Comparison of ENCODE assay signal across 9 mouse cellular contexts in the genomic region with DNA sequence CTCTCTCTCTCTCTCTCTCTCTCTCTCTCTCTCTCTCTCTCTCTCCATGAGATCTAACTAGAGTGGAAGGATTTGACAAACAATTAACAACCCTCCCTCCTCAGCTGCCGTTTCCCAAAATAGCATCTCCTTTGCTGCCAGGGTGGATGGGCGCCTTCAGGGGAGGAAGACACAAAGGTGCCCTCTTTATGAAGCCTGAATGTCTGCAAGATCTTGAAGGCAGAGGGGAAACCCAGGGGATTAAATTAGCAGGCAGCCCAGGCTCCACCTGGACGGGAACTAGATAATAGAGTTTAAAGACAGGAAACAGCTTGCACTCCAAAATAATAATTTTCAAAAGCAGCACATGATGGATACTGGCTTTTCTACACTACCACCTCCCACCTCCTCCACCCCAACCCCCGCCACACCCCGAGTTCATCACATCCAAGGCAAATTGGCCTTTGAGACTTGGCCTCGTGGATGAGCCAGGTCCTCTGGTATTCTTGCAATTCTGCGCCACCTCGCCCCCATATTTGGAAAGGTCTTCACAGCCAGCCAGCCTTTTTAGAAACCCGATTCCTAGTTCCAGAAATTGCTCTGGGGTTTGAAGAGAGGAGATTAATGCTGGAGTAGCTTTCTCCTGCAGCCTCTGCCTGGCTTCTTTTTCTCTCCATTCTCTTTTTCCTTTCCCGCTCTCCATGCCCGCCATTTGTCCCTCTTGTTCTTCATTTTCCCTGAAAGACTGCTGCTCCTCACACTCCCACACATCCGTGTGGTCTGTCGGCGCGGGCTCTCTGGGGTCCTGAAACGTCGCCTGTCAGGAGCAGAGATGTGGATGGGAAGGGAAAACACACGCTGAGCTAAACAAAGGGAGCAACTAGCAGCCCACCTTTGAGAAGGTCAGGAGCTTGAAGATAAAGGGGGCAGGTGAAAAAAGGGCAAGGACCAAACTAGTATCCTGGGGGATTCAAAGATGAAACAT. TPM values are rescaled to one million over a fixed set of nuclear protein-coding genes. Genes with fewer than 3 reads are reported as not detected.
DNase-seq lines count a peak whose midpoint lies in the region; ATAC-seq and TF ChIP-seq lines count a peak whose summit lies in the region.
"Had no signal": no experiment of that assay in that cellular context is flagged by ENCODE, and none has a peak within 500 bp of the region (broad histone marks: within the 10 kb centered on the region; RNA-seq: fewer than 3 reads in every experiment).

No protein-coding gene starts in this region.

- no peak overlapping the region; the same call in 1 of the 2 replicates for H3K9ac ChIP-seq in forebrain, embryonic 11.5 days (ENCODE audit: low read length)
- peak overlapping the region; percentile 38 for H3K9ac ChIP-seq in embryonic facial prominence, embryonic 13.5 days
- peak overlapping the region; percentile 35 for H3K9ac ChIP-seq in hindbrain, embryonic 13.5 days
- H3K9ac ChIP-seq: liver, embryonic 14.5 days had no signal

- DNase-seq in forebrain, embryonic 10.5 days (ENCODE audit: extremely low spot score, low spot score): peak; percentile 37
- no peak for DNase-seq in forebrain, embryonic 11.5 days (ENCODE audit: low spot score)
- DNase-seq in adrenal gland, postnatal 14 days: no peak
- DNase-seq in right cerebral cortex, adult 18-20 months: no peak
- no peak for DNase-seq in frontal cortex, postnatal 25 days (ENCODE audit: low spot score in 2 of 2)

- TF ChIP-seq POLR2A in myocyte (IDR thresholded peaks at IDR 0.05; ENCODE audit: insufficient read length, low read depth): no peak

- H3K9me3 ChIP-seq in forebrain, embryonic 10.5 days: no peaks in the 10 kb centered on the region
- H3K9me3 ChIP-seq in forebrain, embryonic 11.5 days (ENCODE audit: control insufficient read depth, low read length): no peaks in the 10 kb centered on the region
- H3K9me3 ChIP-seq in embryonic facial prominence, embryonic 13.5 days: no peaks in the 10 kb centered on the region
- H3K9me3 ChIP-seq in hindbrain, embryonic 13.5 days: no peaks in the 10 kb centered on the region

- no peaks in the 10 kb centered on the region for H3K36me3 ChIP-seq in forebrain, embryonic 10.5 days (replicated peaks)
- H3K36me3 ChIP-seq in forebrain, embryonic 11.5 days (ENCODE audit: control insufficient read depth, insufficient read depth, low read length): no peaks in the 10 kb centered on the region
- H3K36me3 ChIP-seq in embryonic facial prominence, embryonic 13.5 days: no peaks in the 10 kb centered on the region
- H3K36me3 ChIP-seq in hindbrain, embryonic 13.5 days: no peaks in the 10 kb centered on the region
- no peaks in the 10 kb centered on the region for H3K36me3 ChIP-seq in myocyte (ENCODE audit: control insufficient read depth, insufficient read depth)

- peak overlapping the region; percentile 5; the same call in 1 of the 2 replicates for H3K4me3 ChIP-seq in forebrain, embryonic 10.5 days
- no peak overlapping the region for H3K4me3 ChIP-seq in forebrain, embryonic 11.5 days (ENCODE audit: low read depth, low read length)
- peak overlapping the region; percentile 13; the same call in 1 of the 2 replicates for H3K4me3 ChIP-seq in embryonic facial prominence, embryonic 13.5 days
- H3K4me3 ChIP-seq in hindbrain, embryonic 13.5 days: no peak overlapping the region
- peak overlapping the region; percentile 14 for H3K4me3 ChIP-seq in myocyte

- H3ac ChIP-seq in myocyte (ENCODE audit: control insufficient read depth, insufficient read length): no peak overlapping the region

- no peak overlapping the region for H3K4me2 ChIP-seq in forebrain, embryonic 11.5 days (ENCODE audit: low read depth, low read length, severe bottlenecking)
- H3K4me2 ChIP-seq in embryonic facial prominence, embryonic 13.5 days: peak overlapping the region; percentile 51
- H3K4me2 ChIP-seq in hindbrain, embryonic 13.5 days: peak overlapping the region; percentile 22; the same call in 1 of the 2 replicates
- H3K4me2 ChIP-seq in myocyte (ENCODE audit: low read depth): peak overlapping the region; percentile 93

- no peak for ATAC-seq in forebrain, embryonic 11.5 days (replicated peaks; ENCODE audit: low FRiP score)
- ATAC-seq in embryonic facial prominence, embryonic 13.5 days (ENCODE audit: insufficient number of reproducible peaks, insufficient read depth, low FRiP score, low TSS enrichment, low read depth): no peak
- no peak for ATAC-seq in hindbrain, embryonic 13.5 days (ENCODE audit: low FRiP score)

- WGBS in forebrain, embryonic 10.5 days: 15% methylated on average over 18 of the region's 18 CpGs
- 15% methylated on average over 18 of the region's 18 CpGs for WGBS in forebrain, embryonic 11.5 days
- WGBS in embryonic facial prominence, embryonic 13.5 days: 16% methylated on average over 18 of the region's 18 CpGs
- 25% methylated on average over 18 of the region's 18 CpGs for WGBS in hindbrain, embryonic 13.5 days

- peak overlapping the region; percentile 71 for H3K27ac ChIP-seq in forebrain, embryonic 10.5 days
- H3K27ac ChIP-seq in forebrain, embryonic 11.5 days (ENCODE audit: low read depth, low read length): no peak overlapping the region
- peak overlapping the region; percentile 48; the same call in 1 of the 2 replicates for H3K27ac ChIP-seq in embryonic facial prominence, embryonic 13.5 days
- peak overlapping the region; percentile 36 for H3K27ac ChIP-seq in hindbrain, embryonic 13.5 days
- H3K27ac ChIP-seq: liver, embryonic 14.5 days had no signal

- no peaks in the 10 kb centered on the region for H3K79me2 ChIP-seq in myocyte (ENCODE audit: control insufficient read depth, insufficient read depth)

- H3K27me3 ChIP-seq in forebrain, embryonic 10.5 days (ENCODE audit: poor library complexity, severe bottlenecking): peaks cover 77% of the 10 kb centered on the region
- H3K27me3 ChIP-seq in forebrain, embryonic 11.5 days (ENCODE audit: control insufficient read depth, insufficient read depth, low read length): no peaks in the 10 kb centered on the region
- no peaks in the 10 kb centered on the region for H3K27me3 ChIP-seq in embryonic facial prominence, embryonic 13.5 days
- peaks cover 9% of the 10 kb centered on the region; the same call in 1 of the 2 replicates for H3K27me3 ChIP-seq in hindbrain, embryonic 13.5 days
- H3K27me3 ChIP-seq in myocyte (ENCODE audit: control insufficient read depth, insufficient read depth, insufficient read length): no peaks in the 10 kb centered on the region

- peaks cover 66% of the 10 kb centered on the region for H3K4me1 ChIP-seq in forebrain, embryonic 10.5 days
- H3K4me1 ChIP-seq in forebrain, embryonic 11.5 days (replicated peaks; ENCODE audit: control insufficient read depth, insufficient read depth, low read length): peaks cover 19% of the 10 kb centered on the region
- H3K4me1 ChIP-seq in embryonic facial prominence, embryonic 13.5 days: peaks cover 29% of the 10 kb centered on the region
- peaks cover 34% of the 10 kb centered on the region for H3K4me1 ChIP-seq in hindbrain, embryonic 13.5 days (replicated peaks)

TF ChIP-seq in myocyte, 11 proteins besides CTCF, POLR2A, EP300 and RAD21:
- TF ChIP-seq SRF (IDR thresholded peaks at IDR 0.05; ENCODE audit: control insufficient read depth, insufficient read length, low read depth) (peak; percentile 93), POLR2AphosphoS2 (IDR thresholded peaks at IDR 0.05; ENCODE audit: insufficient read length, low read depth) (no peak), MYOD1 (IDR thresholded peaks at IDR 0.05; ENCODE audit: control insufficient read depth in 1 of 3, insufficient read length in 2 of 3, low read depth in 2 of 3) (peak in 2 of 3 experiments; percentile 50 to 76), MYOG (IDR thresholded peaks at IDR 0.05; ENCODE audit: control insufficient read depth in 1 of 3, insufficient read depth in 1 of 3, insufficient read length in 2 of 3, low read depth in 2 of 3) (peak in 2 of 3 experiments; percentile 71 to 74)

RNA-seq across cellular contexts. Expression of a gene that starts 10.2 kb away (rescaled TPM):
- 3.6 and 4.1 TPM in 2 replicates for polyA plus RNA-seq in forebrain, embryonic 10.5 days (2016; fragmentation: Nextera tagmentation; extraction: Ambion mirVana)
- polyA plus RNA-seq in forebrain, embryonic 11.5 days (2014; fragmentation: Nextera tagmentation; extraction: Ambion mirVana): 19.4 and 28.0 TPM in 2 replicates
- 7.5 and 9.2 TPM in 2 replicates for polyA plus RNA-seq in embryonic facial prominence, embryonic 13.5 days (2015; fragmentation: Nextera tagmentation; extraction: Ambion mirVana)
- 5.5 and 8.8 TPM in 2 replicates for polyA plus RNA-seq in hindbrain, embryonic 13.5 days (2015; fragmentation: Nextera tagmentation; extraction: Ambion mirVana)
- 21.1 TPM for polyA plus RNA-seq in myocyte (2012; fragmentation: generic; extraction: Trizol)
- total RNA-seq in adrenal gland, postnatal 14 days (2021): 11.1 and 12.9 TPM in 2 replicates

RNA-seq across cellular contexts. Expression of a gene that starts 36.9 kb away (rescaled TPM):
- 0.36 and 0.47 TPM in 2 replicates for polyA plus RNA-seq in forebrain, embryonic 10.5 days (2016; fragmentation: Nextera tagmentation; extraction: Ambion mirVana)
- polyA plus RNA-seq in forebrain, embryonic 11.5 days (2014; fragmentation: Nextera tagmentation; extraction: Ambion mirVana): 0.55 and 0.96 TPM in 2 replicates
- 9.1 and 11.8 TPM in 2 replicates for polyA plus RNA-seq in embryonic facial prominence, embryonic 13.5 days (2015; fragmentation: Nextera tagmentation; extraction: Ambion mirVana)
- polyA plus RNA-seq in hindbrain, embryonic 13.5 days (2015; fragmentation: Nextera tagmentation; extraction: Ambion mirVana): 1.3 and 2.1 TPM in 2 replicates
- 3.9 TPM for polyA plus RNA-seq in myocyte (2012; fragmentation: generic; extraction: Trizol)
- 13.8 and 17.2 TPM in 2 replicates for total RNA-seq in adrenal gland, postnatal 14 days (2021)

RNA-seq across cellular contexts. Expression of a gene that starts 48.8 kb away (rescaled TPM):
- polyA plus RNA-seq in forebrain, embryonic 10.5 days (2016; fragmentation: Nextera tagmentation; extraction: Ambion mirVana): 82.1 and 84.3 TPM in 2 replicates
- polyA plus RNA-seq in forebrain, embryonic 11.5 days (2014; fragmentation: Nextera tagmentation; extraction: Ambion mirVana): 102 and 119 TPM in 2 replicates
- polyA plus RNA-seq in embryonic facial prominence, embryonic 13.5 days (2015; fragmentation: Nextera tagmentation; extraction: Ambion mirVana): 97.1 and 99.7 TPM in 2 replicates
- 121 TPM in 2 replicates for polyA plus RNA-seq in hindbrain, embryonic 13.5 days (2015; fragmentation: Nextera tagmentation; extraction: Ambion mirVana)
- 26.0 TPM for polyA plus RNA-seq in myocyte (2012; fragmentation: generic; extraction: Trizol)
- 48.4 and 59.5 TPM in 2 replicates for total RNA-seq in adrenal gland, postnatal 14 days (2021)

Comparison
In these comparisons a context has a peak if more than half of its experiments do, and no peak if none do; other contexts are left out.
1. H3K4me3 ChIP-seq: peak in forebrain, embryonic 10.5 days (single experiment), embryonic facial prominence, embryonic 13.5 days (single experiment) and myocyte (single experiment); none in forebrain, embryonic 11.5 days (single experiment) and hindbrain, embryonic 13.5 days (single experiment).